Mouse (Mus musculus) brown adipose tissue, adult 24 weeks (tissue): ENCODE measurements around the gene Mettl21e. TPM values are rescaled to one million over a fixed set of nuclear protein-coding genes. Genes with fewer than 3 reads are reported as not detected.
"Not testable (repeated sequence)": the region's sequence is repeated elsewhere in the genome, so short reads cannot be mapped to it uniquely, and the experiment has no call there.

Source experiments
- H3K27ac ChIP-seq: fragments of 200-500 bp; replicated peaks from 2 replicates; pipeline ENCODE4 v1.5.1; 2012; ENCODE audit warnings: low read depth, mild to moderate bottlenecking, low read length
- H3K4me1 ChIP-seq: fragments of 200-500 bp; 2 replicates; pipeline ENCODE4 v1.6.1; 2012; ENCODE audit warnings: low read length, mixed read lengths; ENCODE audit not compliant: control insufficient read depth, insufficient read depth, insufficient read length
- H3K4me3 ChIP-seq: fragments of 200-500 bp; 2 replicates; pipeline ENCODE4 v1.5.1; 2012; ENCODE audit warnings: low read depth, mild to moderate bottlenecking, low read length, moderate library complexity; ENCODE audit not compliant: insufficient read depth
- polyA plus RNA-seq: library from polyadenylated mRNA; stranded (reverse); fragments of >200 nt; gene quantifications from 2 replicates; pipeline ENCODE4 v1.2.4, GENCODE M21; 2012; ENCODE audit not compliant: missing spikeins, insufficient read depth, insufficient read length

Mettl21e gene
- not detected in 2 replicates for polyA plus RNA-seq

DNA sequence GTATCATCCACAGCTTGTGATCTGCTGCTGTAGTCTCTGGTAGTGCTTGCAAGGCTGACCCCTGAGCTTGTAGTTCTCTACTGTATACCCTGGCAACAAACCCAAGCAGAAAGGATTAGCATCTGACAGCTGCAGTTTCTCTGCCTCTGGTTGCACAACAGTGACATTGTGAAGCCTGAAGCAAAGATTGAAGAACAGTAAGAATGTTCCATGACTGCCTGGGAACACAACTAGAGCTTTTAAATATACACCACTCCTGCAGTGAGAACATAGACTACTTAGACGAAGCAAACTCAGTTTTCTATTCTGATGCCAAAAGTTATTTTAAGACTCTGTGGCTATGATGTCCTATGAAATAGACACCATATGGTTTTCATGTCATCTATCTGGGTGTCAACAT is at the start of gene Mettl21e:
Mettl21e (minus strand) TSS at position 86 of the 400 bp plus-strand sequence.
- H3K4me1 ChIP-seq = no peaks in the 10 kb centered on the region
- no peak within 1 kb of the TSS for H3K27ac ChIP-seq
- no peak within 1 kb of the TSS for H3K4me3 ChIP-seq

DNA sequence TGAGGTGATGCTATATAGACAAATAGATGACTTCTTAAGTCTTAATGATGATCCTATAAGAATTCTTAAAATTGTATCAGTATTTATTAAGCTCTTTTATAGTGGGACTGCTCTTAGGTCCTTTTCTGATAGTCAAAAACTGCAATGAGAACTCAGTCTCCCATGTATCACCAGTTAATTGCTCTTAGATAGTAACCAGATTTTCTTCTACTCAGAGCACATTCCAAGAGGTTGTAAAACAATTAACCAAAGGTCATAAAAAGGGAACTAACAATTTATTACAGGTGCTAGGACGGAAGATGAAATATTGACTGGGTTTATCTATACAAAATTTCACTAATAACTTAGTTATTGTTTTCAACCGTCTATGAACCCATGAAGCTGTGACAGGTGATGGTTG is 21.7 kb upstream of the Mettl21e start:
- not testable (repeated sequence) for H3K4me1 ChIP-seq, H3K4me3 ChIP-seq

DNA sequence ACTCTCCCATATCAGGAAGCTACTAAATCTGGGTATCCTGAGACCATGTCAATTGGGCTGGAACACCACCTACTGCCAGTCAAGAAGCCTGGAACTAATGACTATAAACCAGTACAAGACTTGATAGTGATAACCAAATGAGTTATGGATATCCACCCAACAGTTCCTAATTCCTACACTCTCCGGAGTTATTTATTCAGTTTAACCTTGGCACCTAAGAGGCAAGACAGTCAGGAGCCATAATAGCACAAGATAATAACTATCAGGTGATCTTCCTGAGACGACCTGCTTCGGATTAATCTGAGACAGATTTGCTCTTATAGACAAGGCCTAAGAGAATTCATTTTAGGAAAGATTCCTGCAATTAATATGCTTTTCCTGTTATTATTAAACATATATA is 21.2 kb upstream of the Mettl21e start:
- H3K4me3 ChIP-seq = no peak overlapping the region
- no peaks in the 10 kb centered on the region for H3K4me1 ChIP-seq
- H3K27ac ChIP-seq = no peak overlapping the region

More for the DNA sequence above, 21.7 kb upstream of the Mettl21e start:
- H3K27ac ChIP-seq = not testable (repeated sequence)

DNA sequence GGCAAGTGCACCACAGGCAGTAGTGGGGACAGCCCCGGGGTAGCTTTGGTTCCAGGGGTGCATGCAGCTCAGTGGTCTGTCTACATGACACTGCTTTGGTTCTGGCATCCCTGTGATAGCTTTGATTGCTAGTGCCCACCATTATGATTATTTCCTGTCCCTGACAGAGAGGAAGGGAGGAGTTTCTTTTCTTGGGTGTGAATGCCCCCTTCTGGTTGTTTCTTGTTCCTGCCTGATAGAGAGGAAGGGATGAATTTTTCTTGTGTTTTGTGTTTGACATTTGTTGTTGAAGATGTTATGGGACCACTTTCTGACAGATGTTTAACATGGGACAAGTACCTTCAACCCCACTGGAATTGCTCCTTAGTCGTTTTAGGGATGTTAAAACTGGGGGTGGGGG is 18.5 kb upstream of the Mettl21e start:
- Histone ChIP-seq H3K27ac (no peak overlapping the region), H3K4me1 (no peaks in the 10 kb centered on the region), H3K4me3 (no peak overlapping the region)

DNA sequence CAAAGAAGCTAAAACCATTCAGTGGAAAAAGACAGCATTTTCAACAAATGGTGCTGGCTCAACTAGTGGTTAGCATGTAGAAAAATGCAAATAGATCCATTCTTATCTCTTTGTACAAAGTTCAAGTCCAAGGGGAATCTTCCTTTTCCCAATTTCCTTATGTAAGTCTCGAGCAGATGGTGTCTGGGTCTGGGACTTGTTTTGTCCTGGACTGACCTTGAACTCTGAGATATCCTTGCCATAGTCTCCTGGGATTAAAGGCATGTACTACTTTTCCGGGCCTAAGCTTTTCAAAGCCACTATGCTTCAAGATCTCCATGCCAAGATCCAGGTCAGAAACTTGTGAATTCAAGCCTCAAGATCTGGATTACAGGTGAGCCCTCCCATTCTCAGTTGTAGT is 16.6 kb upstream of the Mettl21e start:
- no peaks in the 10 kb centered on the region for H3K4me1 ChIP-seq
- no peak overlapping the region for H3K4me3 ChIP-seq
- H3K27ac ChIP-seq = no peak overlapping the region

DNA sequence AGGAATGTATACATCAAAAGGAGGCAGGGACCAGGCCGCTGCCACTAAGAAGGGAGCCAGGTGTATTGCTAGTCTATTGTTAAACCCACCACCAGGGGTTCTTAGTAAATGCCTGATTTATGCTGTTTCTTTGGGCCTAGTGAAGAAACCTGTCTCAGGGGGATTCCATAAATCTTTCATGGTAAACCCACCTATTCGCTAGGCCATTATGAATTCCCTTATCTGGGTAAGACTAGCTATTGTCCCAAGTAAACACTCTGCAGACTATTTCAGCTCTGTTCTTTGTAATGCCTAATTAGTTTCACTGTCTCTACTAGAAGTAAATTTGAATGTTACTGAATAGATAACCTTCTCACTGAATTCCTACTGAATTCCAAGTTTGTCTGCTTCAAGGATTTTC is 15.8 kb upstream of the Mettl21e start:
- not testable (repeated sequence) for H3K4me1 ChIP-seq, H3K4me3 ChIP-seq, H3K27ac ChIP-seq

DNA sequence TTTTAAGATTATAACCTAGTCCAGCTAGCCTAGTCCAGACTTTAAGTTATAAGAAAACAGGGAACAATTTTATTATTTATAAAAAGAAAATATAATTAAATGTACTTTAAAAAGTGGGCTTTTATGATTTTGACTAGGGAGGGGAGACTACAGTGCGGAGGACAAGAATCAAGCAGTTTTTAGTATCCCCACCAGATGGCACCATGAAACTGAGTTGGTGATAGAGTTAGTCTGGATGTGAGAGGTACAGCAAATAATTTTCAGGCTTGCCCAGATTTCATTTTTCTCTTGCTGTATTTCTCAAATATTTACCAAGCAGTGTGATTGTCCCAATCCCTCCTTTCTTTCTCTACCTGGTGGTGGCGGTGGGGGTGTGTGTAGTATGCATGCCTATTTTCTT is 10.3 kb upstream of the Mettl21e start:
- no peaks in the 10 kb centered on the region for H3K4me1 ChIP-seq
- no peak overlapping the region for H3K27ac ChIP-seq
- no peak overlapping the region for H3K4me3 ChIP-seq

DNA sequence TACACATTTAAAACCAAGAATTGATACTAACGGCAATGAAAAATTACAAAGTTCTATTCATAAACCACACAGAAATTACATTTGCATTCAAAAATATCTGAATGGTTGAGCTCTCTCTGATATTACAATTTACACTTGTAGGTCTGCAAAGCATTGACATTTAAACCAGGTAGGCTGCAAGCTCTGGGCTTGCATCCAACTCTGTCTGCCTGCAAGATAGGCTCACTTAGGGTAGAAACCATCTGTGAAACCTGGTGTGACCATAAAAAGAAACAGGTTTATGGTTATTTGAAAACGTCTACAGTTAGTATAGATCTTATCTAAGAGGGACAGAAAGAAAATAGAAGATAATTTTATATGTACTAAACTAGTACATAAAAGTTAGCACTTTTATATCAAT is 1.6 kb downstream of the Mettl21e start:
- H3K4me3 ChIP-seq = no peak overlapping the region
- H3K4me1 ChIP-seq = no peaks in the 10 kb centered on the region
- H3K27ac ChIP-seq = no peak overlapping the region

DNA sequence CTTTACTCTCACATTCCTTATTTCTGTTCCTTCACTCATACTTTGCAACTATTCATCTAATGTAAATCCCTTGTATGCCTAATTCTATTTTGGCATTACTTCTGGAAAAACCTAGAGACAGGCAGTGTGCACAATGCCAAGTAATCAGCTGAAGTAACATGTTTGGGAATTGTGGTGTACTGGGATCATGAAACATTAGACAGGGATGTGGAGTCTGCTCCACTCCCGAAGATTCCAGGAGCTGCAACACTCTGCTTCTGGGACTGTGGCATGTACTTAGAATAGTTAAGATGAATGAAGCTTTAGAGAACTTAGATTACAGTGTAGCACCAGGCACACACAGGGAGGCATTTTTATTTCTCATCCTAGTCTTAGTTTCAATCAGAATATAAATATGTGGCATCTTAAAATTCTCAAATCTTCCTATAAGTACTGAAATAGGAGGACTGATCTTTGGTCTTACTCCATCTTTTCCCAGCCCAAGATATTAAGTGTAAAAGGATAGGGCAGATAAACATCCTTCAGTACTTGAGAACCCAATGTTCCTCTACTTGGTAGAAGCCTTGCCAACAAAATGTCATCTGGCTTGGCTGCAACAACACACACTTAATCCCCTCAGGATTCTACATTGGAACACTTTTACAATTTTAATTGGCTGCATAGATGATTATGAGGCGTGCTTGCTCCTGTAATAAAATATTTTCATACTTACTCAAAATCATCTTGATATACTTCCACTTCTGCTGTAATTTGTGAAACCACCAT is 2.2 kb downstream of the Mettl21e start:
- Histone ChIP-seq H3K4me1 (no peaks in the 10 kb centered on the region), H3K27ac (no peak overlapping the region), H3K4me3 (no peak overlapping the region)

DNA sequence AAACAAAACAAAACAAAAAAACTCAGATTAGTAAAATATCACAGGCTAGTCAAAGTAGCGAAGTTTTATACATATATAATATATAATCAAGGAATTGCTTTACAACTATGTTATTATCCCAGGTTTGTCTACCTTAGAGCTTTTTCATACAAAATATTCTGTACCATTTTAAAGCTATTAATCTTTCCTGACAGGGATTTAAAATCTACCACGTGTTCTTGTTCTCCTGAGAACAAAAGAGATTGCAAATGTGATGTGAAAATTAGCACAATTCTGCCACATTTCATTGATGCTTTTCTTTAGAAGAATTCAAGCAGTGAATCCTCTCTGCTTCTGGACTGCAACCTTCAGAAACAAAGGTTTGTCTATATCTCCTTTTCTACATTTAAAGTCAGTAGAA is 4.3 kb downstream of the Mettl21e start:
- H3K4me1 ChIP-seq = no peaks in the 10 kb centered on the region
- no peak overlapping the region for H3K4me3 ChIP-seq
- H3K27ac ChIP-seq = no peak overlapping the region

DNA sequence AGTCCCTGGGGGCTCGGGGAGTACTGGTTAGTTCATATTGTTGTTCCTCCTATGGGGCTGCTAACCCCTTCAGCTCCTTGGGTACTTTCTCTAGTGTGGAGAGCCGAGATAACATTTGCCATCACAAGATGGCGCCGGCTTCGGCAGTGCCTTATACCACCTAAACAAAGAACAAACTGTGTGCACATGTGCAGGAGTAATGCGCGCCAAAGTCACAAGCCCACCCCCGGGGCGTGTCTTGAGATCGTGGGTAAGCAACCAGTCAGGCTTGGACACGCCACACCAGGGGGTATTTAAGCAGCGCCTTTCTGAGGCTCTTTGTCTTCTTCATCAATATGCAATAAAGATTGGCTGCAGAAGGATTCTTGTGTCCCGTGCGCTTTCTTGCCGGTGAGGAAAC is 15.9 kb downstream of the Mettl21e start:
- H3K4me3 ChIP-seq = no peak overlapping the region
- no peak overlapping the region for H3K27ac ChIP-seq
- H3K4me1 ChIP-seq = peaks cover 2% of the 10 kb centered on the region; the same call in 1 of the 2 replicates

DNA sequence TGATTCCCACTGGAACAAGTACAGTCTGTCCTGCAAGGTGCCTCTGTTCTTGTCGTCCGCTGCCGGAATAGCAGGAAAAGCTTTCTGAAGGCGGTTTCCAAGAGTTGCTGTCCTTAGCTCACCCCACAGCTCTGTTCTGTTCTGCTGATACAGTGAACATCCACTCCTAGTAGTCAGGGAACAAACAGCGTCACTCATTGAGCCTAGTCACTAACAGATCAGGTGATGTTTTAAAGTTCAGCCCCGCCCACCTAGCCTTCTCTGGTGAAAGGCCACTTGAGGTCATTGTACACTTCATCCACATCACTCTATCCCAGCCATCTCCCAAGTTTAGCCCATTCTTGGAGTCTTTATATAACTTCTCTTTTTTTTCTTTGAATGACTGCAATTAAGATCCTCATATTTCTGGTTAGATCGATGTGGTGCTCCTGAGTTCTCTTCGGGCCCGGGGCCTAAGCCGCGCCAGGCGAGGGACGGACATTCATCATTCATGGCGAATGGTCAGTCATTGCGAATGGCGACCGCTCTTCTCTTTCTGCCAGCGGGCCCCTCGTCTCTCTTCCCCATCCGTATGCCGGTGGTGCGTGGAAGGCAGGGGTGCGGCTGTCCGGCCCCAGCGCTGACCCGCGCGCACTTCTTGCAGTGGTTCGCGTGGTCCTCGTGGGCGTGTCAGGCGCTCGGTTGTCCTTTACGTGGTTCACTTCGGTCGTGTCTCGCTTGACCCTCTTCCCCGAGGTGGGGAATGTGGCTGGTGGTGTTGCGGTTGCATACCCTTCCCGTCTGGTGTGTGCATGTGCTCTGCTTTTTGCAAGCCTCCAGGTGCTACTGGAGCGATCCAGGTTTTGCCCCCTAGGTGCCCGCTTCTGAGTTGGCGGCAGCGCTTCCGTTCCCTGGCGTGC is 20.2 kb downstream of the Mettl21e start:
- Histone ChIP-seq H3K27ac (no peak overlapping the region), H3K4me1 (peaks cover 2% of the 10 kb centered on the region; the same call in 1 of the 2 replicates)

DNA sequence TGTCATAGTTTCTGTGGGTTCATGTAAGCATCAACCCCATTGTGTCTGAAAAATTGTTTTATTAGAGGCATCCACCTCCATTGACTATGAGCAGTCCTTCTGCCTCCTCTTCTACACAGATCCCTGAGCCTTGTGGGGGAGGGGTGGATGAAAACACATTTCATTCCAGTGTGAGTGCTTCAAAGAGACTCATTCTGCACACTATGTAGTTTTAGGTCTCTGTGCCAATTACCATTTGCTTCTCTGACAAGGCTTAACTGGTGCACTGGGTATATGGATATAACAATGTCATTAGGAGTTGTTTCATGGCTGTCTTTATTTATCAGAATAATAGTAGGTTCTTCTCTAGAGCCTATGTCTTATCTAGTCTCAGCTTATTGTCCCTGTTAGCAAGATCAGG is 32.4 kb downstream of the Mettl21e start:
- Histone ChIP-seq H3K4me3 (no peak overlapping the region), H3K27ac (no peak overlapping the region), H3K4me1 (no peaks in the 10 kb centered on the region)

More for the DNA sequence above, 20.2 kb downstream of the Mettl21e start:
- H3K4me3 ChIP-seq = peak overlapping the region; percentile 33

DNA sequence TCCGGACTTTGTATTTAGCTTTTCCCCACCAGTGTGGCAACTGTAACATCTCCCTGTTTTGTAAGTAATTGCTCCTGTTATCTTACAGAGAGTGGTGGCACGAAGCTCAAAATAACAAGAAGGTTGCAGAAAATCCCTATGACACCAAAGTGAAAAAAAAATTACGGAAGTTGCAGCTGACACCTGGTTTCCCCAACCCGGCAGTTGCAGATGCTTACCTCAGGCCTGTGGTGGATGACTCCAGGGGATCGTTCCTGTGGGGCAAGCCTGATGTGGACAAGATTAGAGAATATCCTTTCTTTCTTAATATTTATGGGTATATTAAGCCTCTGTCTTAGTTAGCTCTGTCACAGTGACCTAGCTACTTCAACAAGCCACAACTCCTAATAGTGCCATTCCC is 40.7 kb downstream of the Mettl21e start:
- Histone ChIP-seq H3K4me3 (no peak overlapping the region), H3K4me1 (no peaks in the 10 kb centered on the region), H3K27ac (no peak overlapping the region)

DNA sequence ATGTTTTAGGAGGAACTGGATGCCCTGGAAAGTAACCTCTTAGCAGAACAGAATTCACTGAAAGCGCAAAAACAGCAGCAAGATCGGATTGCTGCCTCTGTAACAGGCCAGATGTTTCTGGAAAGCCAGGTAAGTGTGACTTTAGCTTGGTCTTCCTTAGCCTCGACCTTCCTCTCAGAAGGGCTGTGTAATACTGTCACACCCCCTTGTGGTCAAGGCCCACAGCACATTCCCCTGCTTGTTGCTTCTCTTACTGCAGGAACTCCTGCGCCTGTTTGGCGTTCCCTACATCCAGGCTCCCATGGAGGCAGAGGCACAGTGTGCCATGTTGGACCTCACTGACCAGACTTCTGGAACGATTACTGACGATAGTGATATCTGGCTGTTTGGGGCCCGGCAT is 44.9 kb downstream of the Mettl21e start:
- Histone ChIP-seq H3K4me3 (no peak overlapping the region), H3K4me1 (no peaks in the 10 kb centered on the region), H3K27ac (no peak overlapping the region)
